Mouse (Mus musculus) hindbrain, embryonic 12.5 days (tissue): ENCODE measurements around the gene Fam133b. TPM values are rescaled to one million over a fixed set of nuclear protein-coding genes. Genes with fewer than 3 reads are reported as not detected.
"Not testable (repeated sequence)": the region's sequence is repeated elsewhere in the genome, so short reads cannot be mapped to it uniquely, and the experiment has no call there.

Experiments
- ATAC-seq: fragments of 200-750 bp; cut with Nextera tagmentation; 2 replicates; pipeline ENCODE4 v1.8.0; 2017; ENCODE audit warnings: moderate TSS enrichment; ENCODE audit not compliant: low FRiP score
- H3K27ac ChIP-seq: fragments of 300-500 bp; sonication (generic); 2 replicates; pipeline ENCODE4 v1.5.1; 2016; ENCODE audit warnings: mild to moderate bottlenecking
- H3K27me3 ChIP-seq: fragments of 300-500 bp; sonication (generic); 2 replicates; pipeline ENCODE4 v1.6.1; 2016; ENCODE audit warnings: mild to moderate bottlenecking
- H3K36me3 ChIP-seq: fragments of 300-500 bp; sonication (generic); 2 replicates; pipeline ENCODE4 v1.6.1; 2016; ENCODE audit warnings: mild to moderate bottlenecking
- H3K4me1 ChIP-seq: fragments of 300-500 bp; sonication (generic); 2 replicates; pipeline ENCODE4 v1.6.1; 2016
- H3K4me2 ChIP-seq: fragments of 300-500 bp; sonication (generic); replicated peaks from 2 replicates; pipeline ENCODE4 v1.6.1; 2016; ENCODE audit warnings: mild to moderate bottlenecking
- H3K4me3 ChIP-seq: fragments of 300-500 bp; sonication (generic); 2 replicates; pipeline ENCODE4 v1.5.1; 2016; ENCODE audit warnings: mild to moderate bottlenecking
- H3K9ac ChIP-seq: fragments of 300-500 bp; sonication (generic); 2 replicates; pipeline ENCODE4 v1.6.1; 2016; ENCODE audit warnings: mild to moderate bottlenecking, moderate library complexity
- H3K9me3 ChIP-seq: fragments of 300-500 bp; sonication (generic); replicated peaks from 2 replicates; pipeline ENCODE4 v1.6.1; 2016; ENCODE audit warnings: mild to moderate bottlenecking
- whole genome bisulfite sequencing: fragments of 180-500 bp; shearing (Covaris S2); methylation state at CpG from one replicate; pipeline ENCODE4 v1.1.7; 2016; 5-methylcytosine and 5-hydroxymethylcytosine counted together
- polyA plus RNA-seq: library from polyadenylated mRNA; unstranded; fragments of >200 nt; fragmentation: Nextera tagmentation; extraction: Ambion mirVana; gene quantifications from 2 replicates; pipeline ENCODE4 v1.2.1, GENCODE M21; 2016

Fam133b gene
- polyA plus RNA-seq, 1 experiment from 2014 or later = 32.4 TPM

GRCm38 (mm10) chr5:3527041-3527691 is 16.5 kb upstream of the Fam133b start:
- 0 out of 2 replicates have a peak overlapping the region, but pooled peaks have one; percentile 23 for H3K27ac ChIP-seq
- ATAC-seq = peak; percentile 79
- whole genome bisulfite sequencing = 40% methylated on average over 5 of the region's 5 CpGs

GRCm38 (mm10) chr5:3529585-3530189 is 13.9 kb upstream of the Fam133b start:
- 75% methylated on average over 10 of the region's 10 CpGs for WGBS

More at GRCm38 (mm10) chr5:3527041-3527691, 16.5 kb upstream of the Fam133b start:
- no peak overlapping the region for H3K9ac ChIP-seq
- no peaks in the 10 kb centered on the region for H3K27me3 ChIP-seq
- no peaks in the 10 kb centered on the region for H3K9me3 ChIP-seq
- H3K36me3 ChIP-seq = no peaks in the 10 kb centered on the region
- peaks cover 7% of the 10 kb centered on the region for H3K4me1 ChIP-seq
- no peak overlapping the region for H3K4me2 ChIP-seq
- no peak overlapping the region for H3K4me3 ChIP-seq

GRCm38 (mm10) chr5:3532048-3532447 is 11.6 kb upstream of the Fam133b start:
- H3K4me1 ChIP-seq, H3K27ac ChIP-seq, H3K9ac ChIP-seq, ATAC-seq, H3K9me3 ChIP-seq, H3K4me2 ChIP-seq, H3K36me3 ChIP-seq, H3K27me3 ChIP-seq, H3K4me3 ChIP-seq: not testable (repeated sequence)

More at GRCm38 (mm10) chr5:3529585-3530189, 13.9 kb upstream of the Fam133b start:
- Histone ChIP-seq H3K27me3 (no peaks in the 10 kb centered on the region), H3K9ac (no peak overlapping the region), H3K27ac (no peak overlapping the region), H3K4me2 (no peak overlapping the region), H3K4me1 (peaks cover 7% of the 10 kb centered on the region), H3K4me3 (no peak overlapping the region), H3K9me3 (no peaks in the 10 kb centered on the region), H3K36me3 (no peaks in the 10 kb centered on the region)
- no peak; the same call in 1 of the 2 replicates for ATAC-seq

- WGBS = 71% methylated on average over 3 of the region's 3 CpGs
Observed at GRCm38 (mm10) chr5:3536592-3537212, 6.9 kb upstream of the Fam133b start.

GRCm38 (mm10) chr5:3538505-3539472 is 4.8 kb upstream of the Fam133b start:
- no peak for ATAC-seq
- H3K9ac ChIP-seq = no peak overlapping the region
- 66% methylated on average over 11 of the region's 11 CpGs for WGBS
- H3K4me1 ChIP-seq = peaks cover 2% of the 10 kb centered on the region; the same call in 1 of the 2 replicates
- no peaks in the 10 kb centered on the region for H3K36me3 ChIP-seq
- H3K27ac ChIP-seq = no peak overlapping the region
- no peak overlapping the region for H3K4me2 ChIP-seq
- H3K27me3 ChIP-seq = no peaks in the 10 kb centered on the region
- H3K9me3 ChIP-seq = no peaks in the 10 kb centered on the region
- no peak overlapping the region for H3K4me3 ChIP-seq

More at GRCm38 (mm10) chr5:3536592-3537212, 6.9 kb upstream of the Fam133b start:
- Histone ChIP-seq H3K9ac (no peak overlapping the region), H3K27me3 (no peaks in the 10 kb centered on the region), H3K4me3 (no peak overlapping the region), H3K4me2 (no peak overlapping the region), H3K9me3 (no peaks in the 10 kb centered on the region), H3K27ac (no peak overlapping the region), H3K4me1 (no peaks in the 10 kb centered on the region), H3K36me3 (no peaks in the 10 kb centered on the region)
- ATAC-seq = no peak

- Histone ChIP-seq H3K36me3 (no peaks in the 10 kb centered on the region), H3K9ac (no peak overlapping the region), H3K4me2 (no peak overlapping the region), H3K4me3 (no peak overlapping the region), H3K9me3 (no peaks in the 10 kb centered on the region), H3K27ac (no peak overlapping the region), H3K27me3 (no peaks in the 10 kb centered on the region), H3K4me1 (peaks cover 22% of the 10 kb centered on the region)
- WGBS = 78% methylated on average over 6 of the region's 6 CpGs
- no peak for ATAC-seq
Observed at GRCm38 (mm10) chr5:3541871-3542270, 1.8 kb upstream of the Fam133b start.

GRCm38 (mm10) chr5:3544480-3544769 is 792 bp downstream of the Fam133b start:
- 10% methylated on average over 7 of the region's 7 CpGs for WGBS
- H3K27ac ChIP-seq = no peak overlapping the region

GRCm38 (mm10) chr5:3546226-3546625 is 2.6 kb downstream of the Fam133b start:
- Histone ChIP-seq H3K27me3 (no peaks in the 10 kb centered on the region), H3K4me3 (no peak overlapping the region), H3K4me1 (peaks cover 22% of the 10 kb centered on the region), H3K9me3 (no peaks in the 10 kb centered on the region), H3K4me2 (no peak overlapping the region), H3K36me3 (no peaks in the 10 kb centered on the region), H3K9ac (no peak overlapping the region), H3K27ac (no peak overlapping the region)
- WGBS = 92% methylated on average over 1 of the region's 1 CpGs
- ATAC-seq = no peak

More at GRCm38 (mm10) chr5:3544480-3544769, 792 bp downstream of the Fam133b start:
- Histone ChIP-seq H3K4me2 (peak overlapping the region; percentile 77), H3K9me3 (no peaks in the 10 kb centered on the region), H3K9ac (peak overlapping the region; percentile 94), H3K27me3 (no peaks in the 10 kb centered on the region), H3K4me3 (peak overlapping the region; percentile 91), H3K36me3 (no peaks in the 10 kb centered on the region), H3K4me1 (peaks cover 22% of the 10 kb centered on the region)
- ATAC-seq = peak; percentile 12; the same call in 1 of the 2 replicates

- Histone ChIP-seq H3K4me3 (no peak overlapping the region), H3K36me3 (peaks cover 9% of the 10 kb centered on the region), H3K9me3 (no peaks in the 10 kb centered on the region), H3K27ac (no peak overlapping the region), H3K4me1 (no peaks in the 10 kb centered on the region), H3K27me3 (no peaks in the 10 kb centered on the region), H3K9ac (no peak overlapping the region), H3K4me2 (no peak overlapping the region)
- 95% methylated on average over 1 of the region's 1 CpGs for WGBS
- no peak for ATAC-seq
Observed at GRCm38 (mm10) chr5:3551481-3551880, 7.8 kb downstream of the Fam133b start.

GRCm38 (mm10) chr5:3554198-3554597 is 10.6 kb downstream of the Fam133b start:
- 93% methylated on average over 2 of the region's 2 CpGs for WGBS

GRCm38 (mm10) chr5:3571266-3571665 is 27.6 kb downstream of the Fam133b start, which contains the start of gene 1700109H08Rik:
1700109H08Rik (plus strand) TSS chr5:3571566.
- no peaks in the 10 kb centered on the region for H3K4me1 ChIP-seq
- 94% methylated on average over 4 of the region's 4 CpGs for WGBS
- no peaks in the 10 kb centered on the region for H3K27me3 ChIP-seq
- no peak within 1 kb of the TSS for H3K27ac ChIP-seq
- ATAC-seq = no peak
- no peak within 1 kb of the TSS for H3K4me3 ChIP-seq
- H3K9ac ChIP-seq = no peak within 1 kb of the TSS
- H3K9me3 ChIP-seq = peaks cover 6% of the 10 kb centered on the region; the same call in 1 of the 2 replicates
- peaks cover 91% of the 10 kb centered on the region for H3K36me3 ChIP-seq
- no peak within 1 kb of the TSS for H3K4me2 ChIP-seq

More at GRCm38 (mm10) chr5:3554198-3554597, 10.6 kb downstream of the Fam133b start:
- Histone ChIP-seq H3K27me3 (no peaks in the 10 kb centered on the region), H3K9me3 (no peaks in the 10 kb centered on the region), H3K9ac (no peak overlapping the region), H3K4me1 (no peaks in the 10 kb centered on the region), H3K4me2 (no peak overlapping the region), H3K27ac (no peak overlapping the region), H3K36me3 (peaks cover 27% of the 10 kb centered on the region), H3K4me3 (no peak overlapping the region)
- no peak for ATAC-seq

- peaks cover 6% of the 10 kb centered on the region; the same call in 1 of the 2 replicates for H3K9me3 ChIP-seq
- ATAC-seq = no peak
- 97% methylated on average over 2 of the region's 2 CpGs for WGBS
- peaks cover 96% of the 10 kb centered on the region for H3K36me3 ChIP-seq
- H3K27me3 ChIP-seq = no peaks in the 10 kb centered on the region
- H3K4me1 ChIP-seq = no peaks in the 10 kb centered on the region
- no peak overlapping the region for H3K27ac ChIP-seq
- H3K4me3 ChIP-seq = no peak overlapping the region
- H3K9ac ChIP-seq = no peak overlapping the region
- no peak overlapping the region for H3K4me2 ChIP-seq
Observed at GRCm38 (mm10) chr5:3574825-3575224, 31.2 kb downstream of the Fam133b start.
